Mouse (Mus musculus) ES-E14 (cell line): ENCODE measurements around the gene Vps41. TPM values are rescaled to one million over a fixed set of nuclear protein-coding genes. Genes with fewer than 3 reads are reported as not detected.

Experiments used
- DNase-seq: peaks from one replicate; pipeline ENCODE4 v3.0.0-alpha.2; 2013; ENCODE audit warnings: low read depth, low spot score
- H3K27ac ChIP-seq: 2 replicates; pipeline ENCODE4 v1.5.1; 2012; ENCODE audit warnings: low read depth, mild to moderate bottlenecking, low read length, moderate library complexity, mixed read lengths; ENCODE audit not compliant: poor library complexity, insufficient read depth, severe bottlenecking
- H3K36me3 ChIP-seq: 2 replicates; pipeline ENCODE4 v1.6.1; 2012; ENCODE audit warnings: mild to moderate bottlenecking, low read length, moderate library complexity, mixed read lengths; ENCODE audit not compliant: control insufficient read depth, poor library complexity, insufficient read depth, severe bottlenecking
- H3K4me1 ChIP-seq, 2 experiments: fragments of 150-350 bp in 1 of 2; sonication (generic) in 1 of 2; 2 replicates each; pipeline ENCODE4 v1.6.1; 2012; ENCODE audit warnings: low read length in 2 of 2, mild to moderate bottlenecking in 1 of 2, mixed read lengths in 1 of 2; ENCODE audit not compliant: control insufficient read depth in 2 of 2, insufficient read depth in 2 of 2, poor library complexity in 1 of 2
- H3K4me3 ChIP-seq, 2 experiments: fragments of 150-350 bp in 1 of 2; sonication (generic) in 1 of 2; 2 replicates each; pipeline ENCODE4 v1.5.1; 2012; ENCODE audit warnings: low read length in 2 of 2, low read depth in 1 of 2, mild to moderate bottlenecking in 1 of 2, mixed read lengths in 1 of 2; ENCODE audit not compliant: insufficient read depth in 1 of 2, poor library complexity in 1 of 2, severe bottlenecking in 1 of 2
- H3K9ac ChIP-seq: 2 replicates; pipeline ENCODE4 v1.6.1; 2012; ENCODE audit warnings: low read depth, mild to moderate bottlenecking, low read length, mixed read lengths; ENCODE audit not compliant: poor library complexity, insufficient read depth, severe bottlenecking
- H3K9me3 ChIP-seq: fragments of 150-350 bp; sonication (generic); 2 replicates; pipeline ENCODE4 v1.6.1; 2012; ENCODE audit warnings: low read depth, mild to moderate bottlenecking, low read length; ENCODE audit not compliant: control insufficient read depth, insufficient read depth
- CHD2 ChIP-seq: IDR thresholded peaks from 2 replicates; pipeline ENCODE4 v1.6.1; 2014; ENCODE audit warnings: mild to moderate bottlenecking, low read depth, low read length, inconsistent platforms
- HCFC1 ChIP-seq: IDR thresholded peaks from 2 replicates; pipeline ENCODE4 v1.6.1; 2012; ENCODE audit warnings: low read length, inconsistent platforms, borderline replicate concordance; ENCODE audit not compliant: insufficient read depth
- MAFK ChIP-seq: IDR thresholded peaks from 2 replicates; pipeline ENCODE4 v1.6.1; 2014; ENCODE audit warnings: mild to moderate bottlenecking, low read depth, low read length, inconsistent platforms; ENCODE audit not compliant: insufficient read depth
- ZC3H11A ChIP-seq: IDR thresholded peaks from 2 replicates; pipeline ENCODE4 v1.6.1; 2012; ENCODE audit warnings: low read depth, mild to moderate bottlenecking, inconsistent platforms, low read length, borderline replicate concordance
- ZNF384 ChIP-seq: IDR thresholded peaks from 2 replicates; pipeline ENCODE4 v1.6.1; 2012; ENCODE audit warnings: low read depth, low read length, inconsistent platforms
- in situ Hi-C, 2 experiments: fragments of 600-800 bp; cut with MboI; formaldehyde crosslinking; loops; one replicate each; pipeline ENCODE4 v1.15.1; 2025; ENCODE audit warnings: low sequenced_read_pairs in 2 of 2, inconsistent platforms in 1 of 2; ENCODE audit not compliant: unreplicated experiment in 2 of 2
- total RNA-seq: library from RNA; depleted of rRNA; stranded (reverse); fragments of 300-350 nt; gene quantifications from 2 replicates; pipeline ENCODE4 v1.2.3, GENCODE M21; 2012

The Vps41 gene
- total RNA-seq, 1 experiment = 52.4 TPM

DNA sequence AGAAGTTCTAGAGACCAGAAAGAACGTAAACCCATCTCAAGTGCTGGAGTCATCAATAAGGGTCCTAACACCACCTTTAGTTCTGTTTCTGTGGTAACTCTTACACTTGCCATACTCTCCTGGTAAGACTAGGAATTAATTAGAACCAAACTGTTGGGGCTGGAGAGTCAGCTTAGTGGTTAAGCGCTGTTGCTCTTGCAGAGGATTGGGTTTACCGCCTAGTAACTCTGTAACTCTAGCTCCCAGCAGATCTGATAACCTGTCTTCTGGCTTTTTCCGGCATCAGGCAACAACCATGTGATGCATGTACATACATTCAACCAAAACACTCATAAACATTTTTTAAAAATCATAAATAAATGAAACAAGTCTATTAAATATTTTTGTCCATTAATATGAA, 72.6 kb downstream of the Vps41 start:
- no peak for TF ChIP-seq MAFK
- no peak for TF ChIP-seq HCFC1
- TF ChIP-seq ZNF384 = no peak
- TF ChIP-seq CHD2 = no peak
- TF ChIP-seq ZC3H11A = no peak
- no peak for DNase-seq
- Histone ChIP-seq H3K36me3 (no peaks in the 10 kb centered on the region; the same call in 1 of the 2 replicates), H3K9ac (no peak overlapping the region), H3K27ac (no peak overlapping the region), H3K4me3 (no peak overlapping the region), H3K9me3 (no peaks in the 10 kb centered on the region), H3K4me1 (no peaks in the 10 kb centered on the region)
- in situ Hi-C loops = no loop called here

DNA sequence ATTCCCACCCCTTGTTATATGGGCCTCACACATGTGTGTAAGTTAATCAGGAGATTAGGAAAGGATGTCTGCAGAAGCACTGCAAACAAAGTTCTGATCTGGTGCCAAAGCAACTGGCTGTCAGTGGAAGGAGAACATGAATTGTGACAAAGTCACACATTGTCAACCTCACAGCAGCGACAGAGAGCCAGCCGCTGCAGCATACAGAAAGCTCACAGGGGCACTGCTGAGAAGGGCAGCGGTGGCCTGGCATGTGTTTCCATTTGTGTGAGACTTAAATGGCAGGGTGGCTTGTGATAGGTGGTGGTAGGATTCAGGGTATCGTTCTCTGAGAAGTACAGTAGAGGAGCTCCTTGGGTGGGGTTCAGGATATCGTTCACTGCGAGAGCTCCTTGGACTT, 73.0 kb downstream of the Vps41 start:
- no peak overlapping the region for H3K27ac ChIP-seq
- no peak for TF ChIP-seq CHD2
- TF ChIP-seq MAFK = no peak
- no peak for TF ChIP-seq ZNF384
- no peak for TF ChIP-seq ZC3H11A
- no peak for TF ChIP-seq HCFC1
- H3K9me3 ChIP-seq = no peaks in the 10 kb centered on the region
- H3K9ac ChIP-seq = no peak overlapping the region
- H3K36me3 ChIP-seq = no peaks in the 10 kb centered on the region; the same call in 1 of the 2 replicates
- no peak overlapping the region for H3K4me3 ChIP-seq
- no peaks in the 10 kb centered on the region for H3K4me1 ChIP-seq
- DNase-seq = no peak
- in situ Hi-C loops = no loop called here

DNA sequence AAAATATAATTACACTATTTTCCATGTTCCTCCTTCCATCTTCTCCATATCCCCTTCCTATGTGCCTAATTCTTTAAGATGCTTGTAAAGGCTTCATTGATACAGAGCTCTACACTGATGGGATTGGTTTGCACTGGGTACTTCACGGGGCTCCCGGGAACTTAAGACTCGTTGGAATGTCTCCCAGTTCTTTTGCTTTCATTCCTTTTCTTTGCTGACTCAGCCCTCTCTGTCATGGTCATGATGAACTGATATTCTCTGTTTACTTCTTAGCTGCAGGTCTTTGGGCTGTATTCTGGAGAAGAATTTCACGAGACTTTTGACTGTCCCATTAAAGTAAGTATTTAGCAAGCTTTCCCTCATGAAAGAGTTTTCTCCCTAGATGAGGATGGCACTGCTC, 74.2 kb downstream of the Vps41 start:
- no peaks in the 10 kb centered on the region for H3K9me3 ChIP-seq
- TF ChIP-seq ZNF384 = no peak
- TF ChIP-seq MAFK = peak; percentile 58; the same call in 1 of the 2 replicates
- no peak for DNase-seq
- no peak overlapping the region for H3K9ac ChIP-seq
- no peak overlapping the region for H3K4me3 ChIP-seq
- H3K36me3 ChIP-seq = no peaks in the 10 kb centered on the region; the same call in 1 of the 2 replicates
- no peaks in the 10 kb centered on the region for H3K4me1 ChIP-seq
- in situ Hi-C loops = no loop called here
- H3K27ac ChIP-seq = no peak overlapping the region

DNA sequence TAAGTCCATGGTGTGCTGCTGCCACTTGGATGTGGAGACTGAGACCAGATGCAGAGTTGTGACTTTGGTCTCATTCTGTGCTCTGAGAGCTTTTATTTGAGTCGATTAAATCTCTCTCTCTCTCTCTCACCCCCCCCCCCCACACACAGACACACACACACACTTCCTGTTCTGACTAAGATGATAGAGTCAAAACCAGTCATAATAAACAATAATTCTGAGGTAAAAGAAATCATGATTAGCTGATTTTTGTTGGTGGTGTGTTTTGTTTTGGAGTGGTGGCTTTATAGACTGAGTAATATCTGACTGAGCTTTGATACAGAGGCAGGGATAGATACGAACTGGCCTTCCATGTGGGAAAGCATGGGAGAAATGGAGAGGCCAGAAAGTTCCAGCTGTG, 74.6 kb downstream of the Vps41 start:
- DNase-seq = no peak
- H3K9me3 ChIP-seq = no peaks in the 10 kb centered on the region
- H3K9ac ChIP-seq = no peak overlapping the region
- no peaks in the 10 kb centered on the region; the same call in 1 of the 2 replicates for H3K36me3 ChIP-seq
- no peaks in the 10 kb centered on the region for H3K4me1 ChIP-seq
- no peak overlapping the region for H3K4me3 ChIP-seq
- in situ Hi-C loops = no loop called here
- no peak for TF ChIP-seq MAFK
- TF ChIP-seq ZC3H11A = no peak
- no peak for TF ChIP-seq ZNF384
- no peak for TF ChIP-seq HCFC1
- TF ChIP-seq CHD2 = no peak
- H3K27ac ChIP-seq = no peak overlapping the region

DNA sequence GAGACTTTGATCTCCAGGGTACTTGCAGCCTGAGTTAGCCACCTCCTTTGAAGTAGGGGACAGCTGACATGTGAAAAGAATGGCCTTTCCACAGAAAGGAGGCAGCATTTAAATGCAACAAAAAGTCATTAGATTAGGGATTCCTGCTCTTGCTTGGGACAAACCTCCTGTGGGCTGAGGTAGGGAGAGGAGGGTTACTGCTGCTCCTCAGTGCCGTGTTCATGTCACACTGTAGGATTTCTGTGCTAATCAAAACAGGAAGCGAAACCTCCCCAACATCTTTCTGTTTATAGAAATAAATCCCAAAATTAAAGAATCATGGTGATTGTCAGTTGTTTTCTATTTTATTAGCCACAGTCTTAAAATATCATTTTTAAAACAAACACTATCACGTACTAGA, 77.4 kb downstream of the Vps41 start:
- no peak for DNase-seq
- Histone ChIP-seq H3K9me3 (no peaks in the 10 kb centered on the region), H3K27ac (no peak overlapping the region), H3K9ac (no peak overlapping the region), H3K36me3 (no peaks in the 10 kb centered on the region; the same call in 1 of the 2 replicates), H3K4me1 (no peaks in the 10 kb centered on the region), H3K4me3 (no peak overlapping the region)
- TF ChIP-seq MAFK (no peak), CHD2 (no peak), ZNF384 (no peak), ZC3H11A (no peak), HCFC1 (no peak)
- in situ Hi-C loops = no loop called here
